Mouse (Mus musculus) embryonic facial prominence, embryonic 15.5 days (tissue): ENCODE measurements around the gene Hmcn1. TPM values are rescaled to one million over a fixed set of nuclear protein-coding genes. Genes with fewer than 3 reads are reported as not detected.

Experiments
- ATAC-seq: fragments of 200-750 bp; cut with Nextera tagmentation; 2 replicates; pipeline ENCODE4 v1.8.0; 2017; ENCODE audit warnings: low read depth, moderate TSS enrichment; ENCODE audit not compliant: insufficient number of reproducible peaks, low FRiP score, low TSS enrichment
- H3K27ac ChIP-seq: fragments of 300-500 bp; sonication (generic); replicated peaks from 2 replicates; pipeline ENCODE4 v1.5.1; 2015; ENCODE audit warnings: mild to moderate bottlenecking, inconsistent platforms
- H3K27me3 ChIP-seq: fragments of 300-500 bp; sonication (generic); 2 replicates; pipeline ENCODE4 v1.6.1; 2015; ENCODE audit warnings: inconsistent platforms
- H3K36me3 ChIP-seq: fragments of 300-500 bp; sonication (generic); 2 replicates; pipeline ENCODE4 v1.6.1; 2015; ENCODE audit warnings: mild to moderate bottlenecking, inconsistent platforms
- H3K4me1 ChIP-seq: fragments of 300-500 bp; sonication (generic); 2 replicates; pipeline ENCODE4 v1.6.1; 2015; ENCODE audit warnings: inconsistent platforms
- H3K4me2 ChIP-seq: fragments of 300-500 bp; sonication (generic); replicated peaks from 2 replicates; pipeline ENCODE4 v1.6.1; 2015; ENCODE audit warnings: mild to moderate bottlenecking, inconsistent platforms
- H3K4me3 ChIP-seq: fragments of 300-500 bp; sonication (generic); replicated peaks from 2 replicates; pipeline ENCODE4 v1.5.1; 2015; ENCODE audit warnings: mild to moderate bottlenecking, inconsistent platforms
- H3K9ac ChIP-seq: fragments of 300-500 bp; sonication (generic); 2 replicates; pipeline ENCODE4 v1.6.1; 2015; ENCODE audit warnings: inconsistent platforms
- H3K9me3 ChIP-seq: fragments of 300-500 bp; sonication (generic); replicated peaks from 2 replicates; pipeline ENCODE4 v1.6.1; 2016; ENCODE audit warnings: inconsistent platforms
- WGBS: fragments of 180-500 bp; shearing (Covaris S2); methylation state at CpG from one replicate; pipeline ENCODE4 v1.1.7; 2015; 5-methylcytosine and 5-hydroxymethylcytosine counted together
- polyA plus RNA-seq: library from polyadenylated mRNA; unstranded; fragments of >200 nt; fragmentation: Nextera tagmentation; extraction: Ambion mirVana; gene quantifications from 2 replicates; pipeline ENCODE4 v1.2.1, GENCODE M21; 2015

Hmcn1 gene
- polyA plus RNA-seq, 1 experiment from 2014 or later, result 26.4 TPM

- Histone ChIP-seq H3K4me3 (no peak overlapping the region), H3K4me2 (0 out of 2 replicates have a peak overlapping the region, but pooled peaks have one; percentile 11), H3K36me3 (no peaks in the 10 kb centered on the region), H3K27ac (no peak overlapping the region; the same call in 1 of the 2 replicates), H3K4me1 (peaks cover 6% of the 10 kb centered on the region; the same call in 1 of the 2 replicates), H3K9me3 (no peaks in the 10 kb centered on the region), H3K9ac (no peak overlapping the region), H3K27me3 (no peaks in the 10 kb centered on the region)
- no peak for ATAC-seq
- WGBS, result 27% methylated on average over 8 of the region's 8 CpGs
These were observed 37.9 kb upstream of the Hmcn1 start for GRCm38 (mm10) chr1:151031086-151031485.

- H3K9me3 ChIP-seq, result no peaks in the 10 kb centered on the region
- no peaks in the 10 kb centered on the region for H3K36me3 ChIP-seq
- no peaks in the 10 kb centered on the region for H3K4me1 ChIP-seq
- 73% methylated on average over 19 of the region's 19 CpGs for WGBS
- H3K27me3 ChIP-seq, result no peaks in the 10 kb centered on the region
- H3K27ac ChIP-seq, result no peak overlapping the region
- no peak for ATAC-seq
- H3K4me2 ChIP-seq, result no peak overlapping the region
- H3K4me3 ChIP-seq, result no peak overlapping the region
- H3K9ac ChIP-seq, result no peak overlapping the region
These were observed 32.0 kb upstream of the Hmcn1 start for GRCm38 (mm10) chr1:151025049-151025773.

GRCm38 (mm10) chr1:151019273-151019890, 26.1 kb upstream of the Hmcn1 start:
- 53% methylated on average over 2 of the region's 2 CpGs for WGBS

GRCm38 (mm10) chr1:151011056-151011455, 17.8 kb upstream of the Hmcn1 start:
- no peaks in the 10 kb centered on the region for H3K36me3 ChIP-seq
- peaks cover 16% of the 10 kb centered on the region for H3K4me1 ChIP-seq
- ATAC-seq, result peak; percentile 54; the same call in 1 of the 2 replicates
- no peak overlapping the region for H3K9ac ChIP-seq
- 18% methylated on average over 7 of the region's 7 CpGs for WGBS
- no peak overlapping the region for H3K27ac ChIP-seq
- H3K4me2 ChIP-seq, result no peak overlapping the region
- no peaks in the 10 kb centered on the region for H3K27me3 ChIP-seq
- no peaks in the 10 kb centered on the region for H3K9me3 ChIP-seq
- H3K4me3 ChIP-seq, result no peak overlapping the region

More at GRCm38 (mm10) chr1:151019273-151019890, 26.1 kb upstream of the Hmcn1 start:
- ATAC-seq, result no peak
- H3K4me1 ChIP-seq, result peaks cover 4% of the 10 kb centered on the region; the same call in 1 of the 2 replicates
- no peak overlapping the region for H3K4me2 ChIP-seq
- H3K27me3 ChIP-seq, result no peaks in the 10 kb centered on the region
- H3K9me3 ChIP-seq, result no peaks in the 10 kb centered on the region
- H3K27ac ChIP-seq, result peak overlapping the region; percentile 34; the same call in 1 of the 2 replicates
- no peaks in the 10 kb centered on the region for H3K36me3 ChIP-seq
- no peak overlapping the region for H3K9ac ChIP-seq
- H3K4me3 ChIP-seq, result no peak overlapping the region

GRCm38 (mm10) chr1:151009115-151009797, 16.0 kb upstream of the Hmcn1 start:
- H3K27ac ChIP-seq, result no peak overlapping the region
- H3K9me3 ChIP-seq, result no peaks in the 10 kb centered on the region
- no peak overlapping the region for H3K4me3 ChIP-seq
- H3K4me1 ChIP-seq, result peaks cover 19% of the 10 kb centered on the region
- H3K4me2 ChIP-seq, result no peak overlapping the region
- no peak overlapping the region for H3K9ac ChIP-seq
- no peak for ATAC-seq
- 24% methylated on average over 6 of the region's 6 CpGs for WGBS
- H3K36me3 ChIP-seq, result no peaks in the 10 kb centered on the region
- no peaks in the 10 kb centered on the region for H3K27me3 ChIP-seq

- Histone ChIP-seq H3K27ac (no peak overlapping the region), H3K4me1 (peaks cover 22% of the 10 kb centered on the region), H3K4me2 (no peak overlapping the region), H3K4me3 (no peak overlapping the region), H3K9me3 (no peaks in the 10 kb centered on the region), H3K9ac (no peak overlapping the region), H3K36me3 (no peaks in the 10 kb centered on the region), H3K27me3 (no peaks in the 10 kb centered on the region)
- ATAC-seq, result no peak
- WGBS, result 15% methylated on average over 4 of the region's 4 CpGs
These were observed 14.5 kb upstream of the Hmcn1 start for GRCm38 (mm10) chr1:151007747-151008146.

GRCm38 (mm10) chr1:151004007-151004406, 10.8 kb upstream of the Hmcn1 start:
- H3K4me2 ChIP-seq, result no peak overlapping the region
- 44% methylated on average over 5 of the region's 5 CpGs for WGBS
- H3K4me3 ChIP-seq, result no peak overlapping the region
- H3K27ac ChIP-seq, result no peak overlapping the region
- no peak overlapping the region for H3K9ac ChIP-seq
- no peaks in the 10 kb centered on the region for H3K27me3 ChIP-seq
- no peaks in the 10 kb centered on the region for H3K9me3 ChIP-seq
- no peaks in the 10 kb centered on the region for H3K36me3 ChIP-seq
- peaks cover 31% of the 10 kb centered on the region for H3K4me1 ChIP-seq
- ATAC-seq, result no peak

- no peak for ATAC-seq
- Histone ChIP-seq H3K4me2 (no peak overlapping the region), H3K36me3 (no peaks in the 10 kb centered on the region), H3K27ac (0 out of 2 replicates have a peak overlapping the region, but pooled peaks have one; percentile 30), H3K9me3 (no peaks in the 10 kb centered on the region), H3K9ac (no peak overlapping the region), H3K4me1 (peaks cover 19% of the 10 kb centered on the region), H3K4me3 (no peak overlapping the region), H3K27me3 (no peaks in the 10 kb centered on the region)
- WGBS, result 70% methylated on average over 8 of the region's 8 CpGs
These were observed 8.7 kb upstream of the Hmcn1 start for GRCm38 (mm10) chr1:151001868-151002428.

GRCm38 (mm10) chr1:151000714-151001113, 7.5 kb upstream of the Hmcn1 start:
- Histone ChIP-seq H3K9me3 (no peaks in the 10 kb centered on the region), H3K9ac (no peak overlapping the region), H3K4me3 (no peak overlapping the region), H3K27ac (peak overlapping the region; percentile 44; the same call in 1 of the 2 replicates), H3K27me3 (no peaks in the 10 kb centered on the region), H3K36me3 (no peaks in the 10 kb centered on the region), H3K4me2 (peak overlapping the region; percentile 25), H3K4me1 (peaks cover 15% of the 10 kb centered on the region; the same call in 1 of the 2 replicates)
- WGBS, result 44% methylated on average over 13 of the region's 13 CpGs
- ATAC-seq, result no peak

- H3K9me3 ChIP-seq, result no peaks in the 10 kb centered on the region
- 56% methylated on average over 2 of the region's 2 CpGs for WGBS
- no peak overlapping the region for H3K4me2 ChIP-seq
- no peak overlapping the region for H3K4me3 ChIP-seq
- no peak overlapping the region for H3K9ac ChIP-seq
- no peaks in the 10 kb centered on the region for H3K27me3 ChIP-seq
- H3K4me1 ChIP-seq, result peaks cover 19% of the 10 kb centered on the region
- H3K36me3 ChIP-seq, result no peaks in the 10 kb centered on the region
- no peak for ATAC-seq
- H3K27ac ChIP-seq, result no peak overlapping the region
These were observed 1.4 kb upstream of the Hmcn1 start for GRCm38 (mm10) chr1:150994612-150995011.

GRCm38 (mm10) chr1:150992711-150993161, 499 bp downstream of the Hmcn1 start:
- under 1% methylated on average over 6 of the region's 6 CpGs for WGBS
- Histone ChIP-seq H3K27ac (peak overlapping the region; percentile 86), H3K4me3 (peak overlapping the region; percentile 59), H3K4me2 (peak overlapping the region; percentile 67), H3K27me3 (no peaks in the 10 kb centered on the region), H3K9me3 (no peaks in the 10 kb centered on the region), H3K36me3 (no peaks in the 10 kb centered on the region), H3K9ac (peak overlapping the region; percentile 58), H3K4me1 (peaks cover 19% of the 10 kb centered on the region)
- no peak; the same call in 1 of the 2 replicates for ATAC-seq
